Mouse (Mus musculus) colon, adult 2 months (tissue): ENCODE measurements around the gene Mras. TPM values are rescaled to one million over a fixed set of nuclear protein-coding genes. Genes with fewer than 3 reads are reported as not detected.

ENCODE experiments used
- polyA plus RNA-seq: library from polyadenylated mRNA; depleted of rRNA; stranded (reverse); fragments of >200 nt; gene quantifications from 2 replicates; pipeline ENCODE4 v1.2.3, GENCODE M21; 2012; rRNA removed

Mras gene
- 3.7 and 4.3 TPM in 2 replicates for polyA plus RNA-seq

GRCm38 (mm10) chr9:99437031-99437764 lies at the start of gene Mras:
Gene Mras (minus strand): TSS chr9:99437381.

DNA sequence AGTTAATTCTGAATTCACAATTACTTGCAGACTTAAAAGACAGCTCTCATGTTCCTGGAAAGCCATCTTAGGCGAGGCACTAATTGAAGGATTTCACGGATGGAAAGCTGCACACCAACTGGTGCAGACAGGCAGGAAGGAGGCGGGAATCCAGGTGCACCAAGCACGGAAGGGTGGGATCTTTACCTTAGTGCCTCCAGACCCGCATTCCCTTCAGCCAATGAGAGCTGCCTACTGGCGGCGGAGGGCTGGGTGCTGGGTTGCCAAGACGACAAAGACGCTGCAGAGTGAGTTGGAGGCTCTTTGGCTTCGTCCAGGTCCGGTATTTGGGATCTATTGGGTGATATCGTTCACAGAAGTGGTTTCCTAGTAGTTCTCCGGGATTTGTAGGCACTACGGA lies 14.0 kb upstream of the Mras start, which contains the start of gene Nme9:
Nme9 (plus strand) TSS at position 315 of the 400 bp plus-strand sequence.

DNA sequence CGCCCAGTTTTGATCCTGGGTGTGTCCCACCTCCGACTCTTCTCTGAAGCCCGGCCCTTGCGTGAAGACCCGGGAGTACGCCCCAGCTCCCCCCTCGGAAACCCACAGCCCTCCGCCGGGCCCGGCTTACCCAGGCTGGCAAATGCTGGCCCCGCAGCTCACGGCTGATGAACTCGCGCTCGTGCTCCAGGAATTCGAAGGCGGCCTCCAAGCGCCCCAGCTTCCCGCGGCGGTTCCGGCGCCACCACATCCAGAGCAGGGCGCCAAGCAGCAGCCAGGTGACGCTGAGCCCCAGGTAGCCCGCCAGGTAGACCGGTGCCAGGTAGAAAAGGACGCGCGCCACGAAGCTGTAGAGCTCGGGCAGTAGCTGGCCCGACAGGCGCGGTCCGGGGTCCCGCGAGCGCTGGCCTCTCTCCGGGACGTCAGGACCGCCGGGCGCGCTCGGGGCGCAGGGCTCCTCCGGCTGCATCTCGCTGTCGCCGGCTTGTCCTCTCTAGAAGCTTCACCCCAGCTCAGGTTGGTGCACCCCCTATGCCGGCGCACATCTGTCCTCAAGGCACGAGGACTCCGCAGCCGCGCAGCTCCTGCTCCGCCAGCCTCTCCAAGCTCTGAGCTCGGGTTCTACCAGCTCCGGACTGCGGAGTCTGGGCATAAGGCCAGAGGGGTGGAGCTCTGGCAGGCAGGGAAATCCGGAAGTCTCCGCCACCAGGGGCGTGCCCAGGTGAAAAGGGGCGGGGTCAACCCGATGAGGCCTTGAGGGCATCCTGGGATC lies 79.1 kb downstream of the Mras start, which contains the start of gene Esyt3:
Esyt3 (minus strand) TSS at position 637 of the 772 bp plus-strand sequence.

Other genes with a start within 250 kb of the Mras start
- gene Faiml, start 200.1 kb downstream of the Mras start, polyA plus RNA-seq = not detected in 2 replicates
- 0.74 and 0.76 TPM in 2 replicates for gene Cep70, start 194.0 kb downstream of the Mras start, polyA plus RNA-seq
- gene Esyt3, start 78.8 kb downstream of the Mras start, polyA plus RNA-seq = 0.36 and 0.41 TPM in 2 replicates
- 0.23 and 0.42 TPM in 2 replicates for gene Nme9, start 14.1 kb upstream of the Mras start, polyA plus RNA-seq
- gene Armc8, start 131.5 kb upstream of the Mras start, polyA plus RNA-seq = 7.8 and 8.1 TPM in 2 replicates
- gene Dbr1, start 138.4 kb upstream of the Mras start, polyA plus RNA-seq = 9.8 and 10.8 TPM in 2 replicates
- gene A4gnt, start 175.1 kb upstream of the Mras start, polyA plus RNA-seq = 8.4 and 12.5 TPM in 2 replicates
- gene Dzip1l, start 192.1 kb upstream of the Mras start, polyA plus RNA-seq = 1.9 and 2.4 TPM in 2 replicates